Mouse (Mus musculus) limb, embryonic 11.5 days (tissue): ENCODE data around the gene Gm49383. TPM values are rescaled to one million over a fixed set of nuclear protein-coding genes. Genes with fewer than 3 reads are reported as not detected.
A peak's percentile ranks its signal among the peaks of the same experiment; 100 is the strongest.

Experiments
- ATAC-seq: fragments of 200-750 bp; cut with Nextera tagmentation; 2 replicates; pipeline ENCODE4 v1.8.0; 2017; ENCODE audit warnings: low read depth; ENCODE audit not compliant: insufficient number of reproducible peaks, low FRiP score, low TSS enrichment
- DNase-seq: peaks from one replicate; pipeline ENCODE4 v3.0.0-alpha.2; 2015; ENCODE audit warnings: low spot score
- H3K27ac ChIP-seq: fragments of 300-500 bp; sonication (generic); replicated peaks from 2 replicates; pipeline ENCODE4 v1.5.1; 2014; ENCODE audit warnings: low read depth, mild to moderate bottlenecking, low read length
- H3K27me3 ChIP-seq: fragments of 300-500 bp; sonication (generic); 2 replicates; pipeline ENCODE4 v1.6.1; 2014; ENCODE audit warnings: mild to moderate bottlenecking, low read length, mixed read lengths; ENCODE audit not compliant: control insufficient read depth, insufficient read depth
- H3K36me3 ChIP-seq: fragments of 300-500 bp; sonication (generic); 2 replicates; pipeline ENCODE4 v1.6.1; 2014; ENCODE audit warnings: mild to moderate bottlenecking, low read length, moderate library complexity, mixed read lengths; ENCODE audit not compliant: control insufficient read depth, insufficient read depth
- H3K4me1 ChIP-seq: fragments of 300-500 bp; sonication (generic); 2 replicates; pipeline ENCODE4 v1.6.1; 2014; ENCODE audit warnings: low read length, mixed read lengths; ENCODE audit not compliant: control insufficient read depth, insufficient read depth
- H3K4me2 ChIP-seq: fragments of 300-500 bp; sonication (generic); 2 replicates; pipeline ENCODE4 v1.6.1; 2014; ENCODE audit warnings: low read depth, mild to moderate bottlenecking, moderate library complexity; ENCODE audit not compliant: severe bottlenecking
- H3K4me3 ChIP-seq: fragments of 300-500 bp; sonication (generic); 2 replicates; pipeline ENCODE4 v1.5.1; 2014; ENCODE audit warnings: low read depth, low read length
- H3K9ac ChIP-seq: fragments of 300-500 bp; sonication (generic); 2 replicates; pipeline ENCODE4 v1.6.1; 2014; ENCODE audit warnings: mild to moderate bottlenecking, low read length
- H3K9me3 ChIP-seq: fragments of 300-500 bp; sonication (generic); 2 replicates; pipeline ENCODE4 v1.6.1; 2016; ENCODE audit warnings: low read length; ENCODE audit not compliant: control insufficient read depth
- WGBS: fragments of 180-500 bp; shearing (Covaris S2); extraction: QIAGEN DNeasy Blood & Tissue Kit; methylation state at CpG from one replicate; pipeline ENCODE4 v1.1.7; 2014; 5-methylcytosine and 5-hydroxymethylcytosine counted together
- polyA plus RNA-seq: library from polyadenylated mRNA; unstranded; fragments of >200 nt; fragmentation: Nextera tagmentation; extraction: Ambion mirVana; gene quantifications from 2 replicates; pipeline ENCODE4 v1.2.1, GENCODE M21; 2014

Gm49383 gene
- polyA plus RNA-seq, 1 experiment from 2014 or later, result 45.6 TPM

DNA sequence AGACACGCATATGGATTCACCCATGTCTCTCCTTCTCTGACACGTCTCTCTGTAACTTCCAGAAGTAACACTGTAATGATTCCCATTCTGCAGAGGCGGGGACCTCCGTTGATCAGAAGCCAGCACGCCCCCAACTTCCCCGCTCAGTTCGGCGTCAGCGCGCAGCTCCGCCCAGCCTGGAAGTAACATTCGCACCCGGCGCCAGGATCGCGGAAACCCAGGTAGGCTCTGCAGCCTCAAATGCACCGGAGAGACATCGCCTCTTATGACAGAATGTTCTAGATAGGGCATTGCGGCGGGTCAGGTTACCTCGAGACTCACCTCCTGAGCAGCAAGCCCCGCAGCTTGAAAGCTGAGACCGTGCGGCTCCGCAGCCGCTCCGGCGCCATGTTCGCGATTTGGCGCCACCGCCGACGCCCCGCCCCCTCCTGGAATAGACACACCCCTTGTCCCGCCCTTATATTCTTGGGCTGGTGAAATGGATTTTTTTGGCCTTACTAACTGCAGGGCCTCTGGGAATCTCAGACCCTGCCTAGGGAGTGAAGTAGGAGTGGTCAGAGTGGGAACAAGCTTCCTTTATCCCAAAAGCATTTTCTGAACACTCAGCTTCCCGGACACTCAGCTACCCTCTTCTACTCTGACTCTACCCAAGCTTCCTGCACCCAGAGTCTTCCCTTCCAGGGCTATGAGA is 31.0 kb upstream of the Gm49383 start, which contains the start of gene Pole2:
Gene Pole2, minus strand, starts transcription at position 420 of the 691 bp plus-strand sequence.
- ATAC-seq (peak; percentile 92), DNase-seq (peak; percentile 90)
- H3K4me3 ChIP-seq, result peak within 1 kb of the TSS; percentile 61
- H3K9ac ChIP-seq, result peak within 1 kb of the TSS; percentile 78
- H3K9me3 ChIP-seq, result no peaks in the 10 kb centered on the region
- peak within 1 kb of the TSS; percentile 45 for H3K4me2 ChIP-seq
- H3K36me3 ChIP-seq, result peaks cover 3% of the 10 kb centered on the region; the same call in 1 of the 2 replicates
- no peaks in the 10 kb centered on the region for H3K4me1 ChIP-seq
- H3K27ac ChIP-seq, result peak within 1 kb of the TSS; percentile 78
- H3K27me3 ChIP-seq, result no peaks in the 10 kb centered on the region
- WGBS, result under 1% methylated on average over 37 of the region's 37 CpGs

DNA sequence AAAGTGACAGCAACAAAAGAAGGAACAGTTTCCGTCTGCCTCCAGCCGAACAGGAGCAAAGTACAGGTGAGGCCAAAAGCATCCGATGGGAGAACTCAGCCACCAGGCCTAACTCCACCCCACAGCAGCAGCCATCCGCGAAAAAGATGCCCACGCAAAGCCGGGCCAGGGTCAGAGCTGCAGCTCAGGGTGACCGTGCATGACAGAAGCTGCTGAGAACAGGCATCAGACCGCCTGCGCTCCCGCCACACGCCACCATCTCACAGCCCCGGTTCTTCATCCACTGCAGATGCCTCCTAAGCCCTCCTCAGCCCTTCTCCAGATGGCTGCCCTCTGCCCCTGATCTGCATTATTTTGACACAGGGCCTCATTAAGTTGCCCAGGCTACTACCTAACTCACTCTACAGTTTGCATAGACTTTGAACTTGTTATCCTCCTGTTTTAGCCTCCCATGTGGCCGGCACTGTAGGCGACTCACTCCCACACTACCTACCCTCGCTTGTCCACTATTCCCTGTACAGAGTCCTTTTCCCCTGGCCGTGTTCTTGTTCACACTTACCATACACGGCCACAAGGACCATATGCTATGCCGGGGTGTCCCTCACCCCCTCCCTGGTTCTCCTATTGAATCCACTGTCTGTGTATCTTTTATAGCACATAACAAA is 23.8 kb upstream of the Gm49383 start:
- peaks cover 11% of the 10 kb centered on the region; the same call in 1 of the 2 replicates for H3K36me3 ChIP-seq
- no peaks in the 10 kb centered on the region for H3K4me1 ChIP-seq
- no peak overlapping the region for H3K4me3 ChIP-seq
- ATAC-seq (no peak), DNase-seq (no peak)
- no peak overlapping the region for H3K9ac ChIP-seq
- H3K9me3 ChIP-seq, result no peaks in the 10 kb centered on the region
- H3K27me3 ChIP-seq, result no peaks in the 10 kb centered on the region
- no peak overlapping the region for H3K4me2 ChIP-seq
- H3K27ac ChIP-seq, result no peak overlapping the region
- 92% methylated on average over 17 of the region's 19 CpGs for WGBS

DNA sequence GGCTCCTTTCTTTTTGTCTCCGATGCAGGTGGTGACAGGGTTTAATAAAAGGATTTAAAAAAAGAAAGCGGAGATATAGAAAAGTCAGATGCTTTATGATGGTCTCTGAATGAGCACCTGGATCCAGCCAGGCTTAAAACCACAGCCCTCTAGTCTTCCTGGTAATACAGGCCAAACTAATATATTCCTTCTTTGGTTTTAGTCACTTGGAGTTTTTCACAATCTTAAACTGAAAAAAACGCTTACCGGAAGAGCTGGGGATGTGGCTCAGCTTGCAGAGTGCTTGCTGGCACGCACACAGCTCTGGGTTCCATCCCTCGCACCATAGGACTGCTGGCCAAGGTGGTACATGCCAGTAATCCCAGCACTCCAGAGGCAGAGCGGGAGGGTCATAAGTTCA is 19.7 kb upstream of the Gm49383 start:
- 93% methylated on average over 7 of the region's 7 CpGs for WGBS
- no peak for DNase-seq

DNA sequence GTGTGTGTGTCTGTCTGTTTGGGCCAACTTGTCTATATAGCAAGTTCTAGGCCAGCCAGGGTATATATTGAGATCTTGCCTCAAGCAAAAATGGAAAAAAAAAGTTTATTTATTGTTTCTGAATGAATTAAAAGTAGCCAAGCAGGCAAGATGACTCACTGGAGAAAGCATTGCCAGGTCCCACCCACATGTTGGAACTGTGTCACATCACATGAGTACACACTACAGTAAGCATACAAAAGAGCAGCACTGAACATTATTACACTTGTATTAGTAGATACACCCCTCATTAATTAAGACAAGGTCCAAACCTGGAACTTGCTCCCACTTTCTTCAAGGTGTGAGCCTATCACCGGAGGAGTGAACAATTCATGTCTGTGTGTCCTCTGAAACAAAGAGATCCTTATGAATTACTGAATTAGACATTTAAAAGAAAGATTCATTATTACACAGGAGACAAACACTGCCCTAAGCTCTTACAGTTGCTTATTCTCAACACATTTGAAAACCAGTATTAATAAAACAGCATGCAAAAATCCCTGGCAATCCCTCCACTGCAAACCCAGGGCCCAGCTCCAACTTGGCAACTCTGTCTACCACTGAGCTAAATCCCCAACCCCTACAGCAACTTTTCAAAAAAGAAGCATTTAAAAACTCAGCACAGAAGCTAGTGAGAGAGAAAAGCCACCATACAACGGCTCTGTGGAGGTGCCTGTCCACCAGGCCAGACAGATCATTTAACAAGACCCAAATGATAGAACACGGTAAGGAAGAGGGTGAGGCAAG is 18.3 kb upstream of the Gm49383 start:
- no peaks in the 10 kb centered on the region for H3K4me1 ChIP-seq
- no peaks in the 10 kb centered on the region for H3K9me3 ChIP-seq
- peaks cover 9% of the 10 kb centered on the region for H3K36me3 ChIP-seq
- no peak for ATAC-seq
- no peak overlapping the region for H3K27ac ChIP-seq
- no peak overlapping the region for H3K9ac ChIP-seq
- no peak overlapping the region for H3K4me3 ChIP-seq
- no peak for DNase-seq
- 92% methylated on average over 3 of the region's 3 CpGs for WGBS
- H3K27me3 ChIP-seq, result no peaks in the 10 kb centered on the region
- no peak overlapping the region for H3K4me2 ChIP-seq

More for the DNA sequence above, 19.7 kb upstream of the Gm49383 start:
- H3K4me1 ChIP-seq, result no peaks in the 10 kb centered on the region
- no peaks in the 10 kb centered on the region for H3K9me3 ChIP-seq
- no peak overlapping the region for H3K4me3 ChIP-seq
- peaks cover 12% of the 10 kb centered on the region for H3K36me3 ChIP-seq
- H3K9ac ChIP-seq, result no peak overlapping the region
- no peaks in the 10 kb centered on the region for H3K27me3 ChIP-seq
- no peak for ATAC-seq
- no peak overlapping the region for H3K4me2 ChIP-seq
- H3K27ac ChIP-seq, result no peak overlapping the region

DNA sequence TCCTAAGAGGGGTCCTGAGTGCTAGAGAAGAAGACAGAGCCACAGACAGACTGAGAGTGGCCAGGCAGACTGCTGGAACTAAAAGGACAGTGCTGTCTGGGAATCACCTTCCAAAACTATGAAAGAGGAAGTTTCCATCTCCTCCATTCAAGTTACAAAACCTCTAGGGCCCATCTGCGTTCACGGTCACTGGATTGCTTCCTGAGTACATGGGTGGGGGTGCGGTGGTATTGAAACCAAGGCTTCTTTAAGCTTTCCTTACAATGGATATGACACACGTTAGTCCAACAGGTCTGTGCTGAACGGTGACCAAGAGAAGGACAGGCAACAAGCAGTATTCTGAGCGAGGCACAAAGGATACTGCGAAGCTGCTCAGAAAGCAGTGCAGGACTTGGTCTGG is 17.5 kb upstream of the Gm49383 start:
- no peak overlapping the region for H3K27ac ChIP-seq
- no peak for DNase-seq

DNA sequence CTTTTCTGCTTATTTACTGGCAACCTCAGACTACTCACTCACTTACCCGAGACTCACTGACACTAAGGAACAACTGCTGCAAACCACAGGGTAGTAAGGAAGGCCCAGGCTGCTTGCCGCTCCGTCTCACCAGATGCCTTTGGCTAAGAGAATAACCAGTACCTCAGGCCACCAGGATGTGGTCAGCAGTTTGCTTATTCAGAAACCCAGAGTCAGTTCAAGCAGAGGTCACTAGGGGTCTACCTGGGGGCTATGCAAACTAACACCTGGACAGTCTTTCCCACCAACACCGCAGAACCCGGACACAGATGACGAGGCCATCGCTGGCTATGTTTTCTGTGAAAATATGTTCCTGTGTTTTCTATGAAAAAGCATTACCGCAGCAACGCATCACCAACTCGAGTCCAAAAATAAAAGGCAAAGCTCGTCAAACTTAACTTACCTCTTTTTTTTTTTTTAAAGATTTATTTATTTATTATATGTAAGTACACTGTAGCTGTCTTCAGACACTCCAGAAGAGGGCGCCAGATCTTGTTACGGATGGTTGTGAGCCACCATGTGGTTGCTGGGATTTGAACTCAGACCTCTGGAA is 16.4 kb upstream of the Gm49383 start:
- Histone ChIP-seq H3K36me3 (peaks cover 11% of the 10 kb centered on the region), H3K4me3 (no peak overlapping the region)

More for the DNA sequence above, 17.5 kb upstream of the Gm49383 start:
- Histone ChIP-seq H3K4me1 (no peaks in the 10 kb centered on the region), H3K36me3 (peaks cover 8% of the 10 kb centered on the region), H3K27me3 (no peaks in the 10 kb centered on the region), H3K4me3 (no peak overlapping the region), H3K4me2 (no peak overlapping the region), H3K9me3 (no peaks in the 10 kb centered on the region), H3K9ac (no peak overlapping the region)
- WGBS, result 93% methylated on average over 7 of the region's 7 CpGs
- no peak for ATAC-seq

DNA sequence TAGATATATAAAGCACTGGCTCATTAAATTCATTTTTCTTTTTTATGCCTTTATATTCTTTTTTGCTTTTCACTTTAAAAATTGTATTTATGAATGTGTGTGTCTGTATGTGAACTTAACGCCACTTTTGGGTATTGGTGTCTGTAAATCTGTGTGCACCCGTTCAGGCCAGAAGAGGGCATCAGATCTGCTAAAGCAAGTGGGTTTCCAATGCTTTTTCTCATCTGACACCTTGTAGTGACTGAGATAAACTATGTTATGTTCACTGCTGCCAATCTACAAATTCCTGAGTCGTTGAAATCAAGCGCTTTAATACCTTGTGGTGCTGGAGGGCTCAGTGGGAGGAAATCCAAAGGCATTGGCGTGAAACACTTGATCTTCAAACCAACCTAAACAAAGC is 14.2 kb upstream of the Gm49383 start:
- Histone ChIP-seq H3K9ac (no peak overlapping the region), H3K4me3 (no peak overlapping the region), H3K27me3 (no peaks in the 10 kb centered on the region), H3K4me2 (no peak overlapping the region), H3K27ac (no peak overlapping the region), H3K36me3 (peaks cover 15% of the 10 kb centered on the region), H3K4me1 (no peaks in the 10 kb centered on the region), H3K9me3 (no peaks in the 10 kb centered on the region)
- 87% methylated on average over 5 of the region's 5 CpGs for WGBS
- DNase-seq (no peak), ATAC-seq (no peak)

More for the DNA sequence above, 16.4 kb upstream of the Gm49383 start:
- H3K4me2 ChIP-seq, result no peak overlapping the region
- no peak for ATAC-seq
- no peaks in the 10 kb centered on the region for H3K9me3 ChIP-seq
- WGBS, result 95% methylated on average over 13 of the region's 13 CpGs
- H3K27me3 ChIP-seq, result no peaks in the 10 kb centered on the region
- no peak for DNase-seq
- H3K27ac ChIP-seq, result no peak overlapping the region
- H3K9ac ChIP-seq, result no peak overlapping the region
- H3K4me1 ChIP-seq, result no peaks in the 10 kb centered on the region
